Comparison of ENCODE assay signal across 8 mouse cellular contexts in genomic region chr14:25377554-25377899, GRCm38 (mm10).
A peak's percentile ranks its signal among the peaks of the same experiment; 100 is the strongest.
DNase-seq lines count a peak whose midpoint lies in the region; ATAC-seq and TF ChIP-seq lines count a peak whose summit lies in the region.

No protein-coding gene starts in this region.

- H3K9me3 ChIP-seq in heart, embryonic 10.5 days = no peaks in the 10 kb centered on the region
- H3K9me3 ChIP-seq in ES-Bruce4 (replicated peaks; ENCODE audit: control insufficient read depth, insufficient read depth, low read length, poor library complexity, severe bottlenecking) = no peaks in the 10 kb centered on the region
- no peaks in the 10 kb centered on the region for H3K9me3 ChIP-seq in hindbrain, embryonic 11.5 days (ENCODE audit: control insufficient read depth, low read length)

- TF ChIP-seq EP300 in ES-Bruce4 (IDR thresholded peaks at IDR 0.05; ENCODE audit: insufficient read depth, low read depth, low read length) = no peak

- H3K4me2 ChIP-seq in hindbrain, embryonic 11.5 days (replicated peaks; ENCODE audit: low read depth, low read length) = peak overlapping the region; percentile 23

- peak overlapping the region; percentile 63 for H3K4me3 ChIP-seq in heart, embryonic 10.5 days
- peak overlapping the region; percentile 84 for H3K4me3 ChIP-seq in ES-Bruce4 (ENCODE audit: low read depth, low read length)
- peak overlapping the region; percentile 2; the same call in 1 of the 2 replicates for H3K4me3 ChIP-seq in hindbrain, embryonic 11.5 days (ENCODE audit: low read depth, low read length)
- peak overlapping the region; percentile 34; the same call in 1 of the 2 replicates for H3K4me3 ChIP-seq in macrophage (ENCODE audit: inconsistent target)

- no peaks in the 10 kb centered on the region for H3K79me2 ChIP-seq in macrophage (ENCODE audit: inconsistent target)

- peak overlapping the region; percentile 98 for H3K27ac ChIP-seq in heart, embryonic 10.5 days
- H3K27ac ChIP-seq in ES-Bruce4 (ENCODE audit: insufficient read depth, low read length) (peak overlapping the region; percentile 68), macrophage (peak overlapping the region; percentile 96)
- H3K27ac ChIP-seq in hindbrain, embryonic 11.5 days (ENCODE audit: low read depth, low read length) = peak overlapping the region; percentile 100

- intact Hi-C loops in heart, postnatal 36 days (cut with DNase I) = loop anchor here (5.0 to 10.0 kb wide), 4 partner anchors 150 to 873 kb away; partner anchors contain the start of gene Ppif
- intact Hi-C loops in left cerebral cortex, postnatal 14 days (cut with DNase I) = loop anchor here (10.0 kb wide), 1 partner anchor 883 kb away; no protein-coding TSS in a partner anchor

- H3K27me3 ChIP-seq in heart, embryonic 10.5 days (ENCODE audit: insufficient read depth, poor library complexity, severe bottlenecking) = no peaks in the 10 kb centered on the region
- no peaks in the 10 kb centered on the region for H3K27me3 ChIP-seq in ES-Bruce4 (ENCODE audit: control insufficient read depth, insufficient read depth, low read length, poor library complexity, severe bottlenecking)
- no peaks in the 10 kb centered on the region for H3K27me3 ChIP-seq in hindbrain, embryonic 11.5 days (ENCODE audit: control insufficient read depth, insufficient read depth, low read length)

- 6% methylated on average over 8 of the region's 8 CpGs for WGBS in heart, embryonic 10.5 days
- WGBS in hindbrain, embryonic 11.5 days = 1% methylated on average over 8 of the region's 8 CpGs
- 24% methylated on average over 6 of the region's 8 CpGs for WGBS in macrophage (ENCODE audit: missing documents)

- peaks cover 52% of the 10 kb centered on the region for H3K4me1 ChIP-seq in heart, embryonic 10.5 days
- peaks cover 7% of the 10 kb centered on the region for H3K4me1 ChIP-seq in ES-Bruce4 (ENCODE audit: control insufficient read depth, insufficient read depth, low read length)
- peaks cover 11% of the 10 kb centered on the region for H3K4me1 ChIP-seq in hindbrain, embryonic 11.5 days (replicated peaks; ENCODE audit: control insufficient read depth, insufficient read depth, low read length)

- no peak for TF ChIP-seq POLR2A in ES-Bruce4 (IDR thresholded peaks at IDR 0.05; ENCODE audit: insufficient read depth, low read length)

- H3K36me3 ChIP-seq in heart, embryonic 10.5 days = no peaks in the 10 kb centered on the region
- no peaks in the 10 kb centered on the region for H3K36me3 ChIP-seq in ES-Bruce4 (ENCODE audit: control insufficient read depth, insufficient read depth, low read length, poor library complexity, severe bottlenecking)
- no peaks in the 10 kb centered on the region for H3K36me3 ChIP-seq in hindbrain, embryonic 11.5 days (ENCODE audit: control insufficient read depth, insufficient read depth, low read length)
- H3K36me3 ChIP-seq in macrophage (ENCODE audit: inconsistent target) = no peaks in the 10 kb centered on the region

- DNase-seq in heart, embryonic 10.5 days (ENCODE audit: low spot score) = no peak
- no peak for DNase-seq in heart, postnatal 36 days
- no peak for DNase-seq in hindbrain, embryonic 11.5 days (ENCODE audit: low spot score)
- no peak for DNase-seq in left cerebral cortex, postnatal 14 days (ENCODE audit: low spot score in 2 of 2)
- no peak for DNase-seq in thymus, postnatal 0 days (ENCODE audit: low spot score)

- peak; percentile 87 for ATAC-seq in hindbrain, embryonic 11.5 days (ENCODE audit: low FRiP score)
- ATAC-seq in megakaryocyte-erythroid progenitor cell, adult 5-6 weeks (replicated peaks; ENCODE audit: low FRiP score, low TSS enrichment, poor library complexity, severe bottlenecking) = no peak

- no peak overlapping the region for H3K9ac ChIP-seq in ES-Bruce4 (ENCODE audit: low read depth, poor library complexity, severe bottlenecking)
- peak overlapping the region; percentile 86 for H3K9ac ChIP-seq in hindbrain, embryonic 11.5 days (ENCODE audit: low read depth, low read length)

- TF ChIP-seq CTCF in ES-Bruce4 (IDR thresholded peaks at IDR 0.05; ENCODE audit: low read depth, low read length) = no peak

Comparison
In these comparisons a context has a peak if more than half of its experiments do, and no peak if none do; other contexts are left out.
1. H3K4me3 ChIP-seq: peak in every context shown above with its lines; median percentile 84 in ES-Bruce4; 63 in heart, embryonic 10.5 days; 34 in macrophage; 2 in hindbrain, embryonic 11.5 days.